Mouse (Mus musculus) CH12.LX (cell line): ENCODE results near the gene Rrp12. TPM values are rescaled to one million over a fixed set of nuclear protein-coding genes. Genes with fewer than 3 reads are reported as not detected.

Experiments used
- DNase-seq: peaks from one replicate; pipeline ENCODE4 v3.0.0-alpha.2; 2013; ENCODE audit errors: extremely low read depth
- H3K27ac ChIP-seq: 2 replicates; pipeline ENCODE4 v1.5.1; 2012; ENCODE audit warnings: low read depth, mild to moderate bottlenecking, control low read depth, moderate library complexity; ENCODE audit not compliant: insufficient read depth
- H3K27me3 ChIP-seq: replicated peaks from 2 replicates; pipeline ENCODE3; 2012; ENCODE audit warnings: inconsistent platforms
- H3K36me3 ChIP-seq, 2 experiments: replicated peaks in 1 of 2; 2 replicates each; pipeline versions ENCODE3 to v1.6.1; 2012; ENCODE audit warnings: inconsistent platforms in 1 of 2, low read length in 1 of 2, mild to moderate bottlenecking in 1 of 2, mixed read lengths in 1 of 2, moderate library complexity in 1 of 2; ENCODE audit not compliant: control insufficient read depth in 1 of 2, insufficient read depth in 1 of 2
- H3K4me1 ChIP-seq, 2 experiments: 2 replicates each; pipeline ENCODE4 v1.6.1; 2012; ENCODE audit warnings: inconsistent platforms in 1 of 2, moderate library complexity in 1 of 2; ENCODE audit not compliant: insufficient read depth in 2 of 2, control insufficient read depth in 1 of 2
- H3K4me2 ChIP-seq: 2 replicates; pipeline ENCODE4 v1.6.1; 2012; ENCODE audit warnings: low read depth, mild to moderate bottlenecking, control low read depth; ENCODE audit not compliant: poor library complexity, insufficient read depth, severe bottlenecking
- H3K4me3 ChIP-seq, 3 experiments: fragments of 150-350 bp in 1 of 3; sonication (generic) in 1 of 3; replicated peaks in 1 of 3; 2 replicates each; pipeline versions ENCODE3 to v1.5.1; 2011 to 2012; ENCODE audit warnings: low read depth in 2 of 3, low read length in 2 of 3, mild to moderate bottlenecking in 2 of 3, moderate library complexity in 2 of 3, control low read depth in 1 of 3, improper control_type of control experiment in 1 of 3, inconsistent platforms in 1 of 3, mixed read lengths in 1 of 3; ENCODE audit not compliant: poor library complexity in 1 of 3
- H3K79me2 ChIP-seq: replicated peaks from 2 replicates; pipeline ENCODE4 v1.6.1; 2012; ENCODE audit warnings: mild to moderate bottlenecking, moderate library complexity; ENCODE audit not compliant: control insufficient read depth, poor library complexity, insufficient read depth, severe bottlenecking; ENCODE audit errors: extremely low read depth
- H3K9ac ChIP-seq: 2 replicates; pipeline ENCODE4 v1.6.1; 2012; ENCODE audit warnings: low read depth, mild to moderate bottlenecking, control low read depth, moderate library complexity; ENCODE audit not compliant: insufficient read depth
- H3K9me3 ChIP-seq: replicated peaks from 2 replicates; pipeline ENCODE3; 2012; ENCODE audit warnings: low read length, inconsistent platforms, mixed read lengths
- CHD2 ChIP-seq: IDR thresholded peaks from 2 replicates; pipeline ENCODE4 v1.6.1; 2011; ENCODE audit warnings: low read length, improper control_type of control experiment
- E2F4 ChIP-seq: IDR thresholded peaks from 2 replicates; pipeline ENCODE4 v1.6.1; 2011; ENCODE audit warnings: low read depth, low read length, improper control_type of control experiment; ENCODE audit not compliant: insufficient replicate concordance
- MAX ChIP-seq: IDR thresholded peaks from 2 replicates; pipeline ENCODE4 v1.6.1; 2011; ENCODE audit warnings: low read length, improper control_type of control experiment
- MEF2A ChIP-seq: IDR thresholded peaks from 2 replicates; pipeline ENCODE4 v1.6.1; 2014; ENCODE audit warnings: low read depth, mild to moderate bottlenecking, inconsistent platforms, low read length, improper control_type of control experiment, borderline replicate concordance
- MYC ChIP-seq: IDR thresholded peaks from 2 replicates; pipeline ENCODE4 v1.6.1; 2011; ENCODE audit warnings: low read depth, mild to moderate bottlenecking, improper control_type of control experiment, low read length
- NRF1 ChIP-seq: IDR thresholded peaks from 2 replicates; pipeline ENCODE4 v1.6.1; 2014; ENCODE audit warnings: low read depth, mild to moderate bottlenecking, inconsistent platforms, low read length, improper control_type of control experiment, moderate library complexity
- RAD21 ChIP-seq: IDR thresholded peaks from 2 replicates; pipeline ENCODE4 v1.6.1; 2011; ENCODE audit warnings: low read depth, mild to moderate bottlenecking, low read length, improper control_type of control experiment, moderate library complexity
- SIN3A ChIP-seq: IDR thresholded peaks from 2 replicates; pipeline ENCODE4 v1.6.1; 2012; ENCODE audit warnings: low read length, improper control_type of control experiment, inconsistent platforms
- SMC3 ChIP-seq: IDR thresholded peaks from 2 replicates; pipeline ENCODE4 v1.6.1; 2011; ENCODE audit warnings: low read depth, low read length, improper control_type of control experiment
- TBP ChIP-seq: conservative IDR thresholded peaks from 2 replicates; pipeline ENCODE4 v1.6.1; 2011; ENCODE audit warnings: low read depth, low read length, improper control_type of control experiment
- UBTF ChIP-seq: IDR thresholded peaks from 2 replicates; pipeline ENCODE4 v1.6.1; 2012; ENCODE audit warnings: low read depth, mild to moderate bottlenecking, inconsistent platforms, low read length, improper control_type of control experiment, moderate library complexity
- ZMIZ1 ChIP-seq: IDR thresholded peaks from 2 replicates; pipeline ENCODE4 v1.6.1; 2012; ENCODE audit warnings: low read depth, mild to moderate bottlenecking, inconsistent platforms, low read length, improper control_type of control experiment
- dilution Hi-C: fragments of 300-500 bp; cut with MboI; formaldehyde crosslinking; loops from 2 replicates; pipeline ENCODE4 v1.14.3; 2020; ENCODE audit warnings: low sequenced_read_pairs; ENCODE audit not compliant: extremely low pct_unique_long_range_greater_than_20kb, extremely low pct_ligation_motif_present
- in situ Hi-C: fragments of 300-500 bp; cut with MboI; formaldehyde crosslinking; loops from 3 replicates; pipeline ENCODE4 v1.14.3; 2019; ENCODE audit warnings: low sequenced_read_pairs, low pct_ligation_motif_present, low pct_unique_long_range_greater_than_20kb, mixed read lengths
- polyA plus RNA-seq: library from polyadenylated mRNA; unstranded; fragments of >175 nt; gene quantifications from 2 replicates; pipeline ENCODE4 v1.2.1, GENCODE M21; 2012; ENCODE audit warnings: low read depth; ENCODE audit not compliant: insufficient read length
- total RNA-seq, 2 experiments: library from RNA; depleted of rRNA; stranded (reverse); fragments of 300-350 nt in 1 of 2; fragments of >200 nt in 1 of 2; gene quantifications; 2 replicates each; pipeline ENCODE4 v1.2.3; 2012 to 2014

Rrp12 gene
- total and polyA plus RNA-seq, 3 experiments = 20.1 to 64.3 (median 42.5) TPM

DNA sequence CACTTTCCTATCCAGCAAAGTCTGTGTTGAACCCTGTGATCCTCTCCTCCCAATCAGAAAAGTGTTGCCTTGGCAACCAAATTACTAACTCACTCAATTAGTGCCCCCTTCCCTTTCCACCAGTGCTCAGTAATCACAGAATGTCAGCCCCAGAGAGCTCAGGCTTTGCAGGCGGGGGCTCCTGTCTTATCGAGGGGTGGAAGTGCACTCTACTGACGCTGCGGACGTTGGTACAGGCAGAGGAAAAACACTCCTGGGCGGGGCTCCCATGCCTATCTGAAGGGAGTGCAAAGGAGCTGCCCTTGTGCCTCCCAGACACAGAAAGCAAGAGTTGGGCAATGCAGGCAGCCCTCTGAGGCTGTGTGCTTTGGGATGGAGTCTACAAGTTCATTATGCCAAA, 60.2 kb downstream of the Rrp12 start:
- no peak overlapping the region for H3K27ac ChIP-seq
- in situ Hi-C loops (no loop called here), dilution Hi-C loops (no loop called here)
- peaks cover under 1 to 3% of the 10 kb centered on the region in 2 experiments; a peak in 1 of 4 replicates for H3K4me1 ChIP-seq
- H3K79me2 ChIP-seq = no peaks in the 10 kb centered on the region
- H3K9me3 ChIP-seq = peaks cover under 1% of the 10 kb centered on the region
- TF ChIP-seq E2F4 = no peak
- TF ChIP-seq TBP = no peak
- TF ChIP-seq ZMIZ1 = no peak
- no peak for TF ChIP-seq MEF2A
- TF ChIP-seq SIN3A = no peak
- H3K4me2 ChIP-seq = no peak overlapping the region
- no peak overlapping the region for H3K4me3 ChIP-seq
- H3K36me3 ChIP-seq = no peaks in the 10 kb centered on the region
- no peak overlapping the region for H3K9ac ChIP-seq
- peaks cover 70% of the 10 kb centered on the region for H3K27me3 ChIP-seq
- DNase-seq = no peak

GRCm38 (mm10) chr19:41835407-41835806, 60.6 kb downstream of the Rrp12 start:
- Histone ChIP-seq H3K9ac (no peak overlapping the region), H3K27ac (no peak overlapping the region), H3K9me3 (peaks cover 5% of the 10 kb centered on the region), H3K4me2 (no peak overlapping the region), H3K4me3 (no peak overlapping the region), H3K79me2 (no peaks in the 10 kb centered on the region), H3K4me1 (peaks cover 3 to 4% of the 10 kb centered on the region in 2 experiments; a peak in 2 of 4 replicates)
- DNase-seq = no peak
- in situ Hi-C loops = no loop called here
- TF ChIP-seq MYC (no peak), MEF2A (no peak), NRF1 (no peak), CHD2 (no peak), SMC3 (no peak)
- TF ChIP-seq, all 38 proteins: peak for 0
- peaks cover 74% of the 10 kb centered on the region for H3K27me3 ChIP-seq
- dilution Hi-C loops = no loop called here
- H3K36me3 ChIP-seq = no peaks in the 10 kb centered on the region

DNA sequence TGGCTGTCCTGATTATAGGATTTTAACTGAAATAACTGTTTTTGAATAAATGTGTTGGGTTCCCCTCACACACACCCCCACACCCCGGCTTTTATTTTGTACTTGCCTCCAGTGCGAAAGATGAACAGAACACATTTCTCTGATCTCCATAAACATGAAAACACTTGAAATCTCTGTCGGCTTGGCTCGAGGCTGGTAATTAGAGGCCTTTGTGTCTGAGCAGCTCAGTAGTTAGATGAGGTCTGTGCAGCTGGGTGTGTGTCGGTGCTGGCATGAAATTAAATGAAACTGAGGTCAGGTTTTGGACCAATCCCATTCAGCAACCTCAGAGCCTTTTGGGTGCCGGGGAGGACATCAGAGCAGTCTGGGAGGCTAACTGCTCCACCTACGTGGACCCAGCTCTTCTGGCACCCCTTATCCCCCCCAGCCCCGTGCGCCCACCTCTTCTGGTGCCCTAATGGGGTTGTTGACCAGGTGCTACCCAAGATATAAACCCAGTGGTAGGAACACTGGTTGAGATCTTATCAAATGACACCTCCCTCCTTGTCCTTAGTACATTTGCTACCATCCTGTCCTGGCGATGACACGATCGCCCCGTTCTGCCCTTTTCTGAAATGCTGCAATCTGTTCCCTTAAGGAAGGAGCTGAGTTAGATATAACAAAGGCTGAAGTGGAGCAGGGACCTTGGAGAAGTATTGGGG, 63.3 kb downstream of the Rrp12 start:
- H3K27me3 ChIP-seq = peaks cover 69% of the 10 kb centered on the region
- TF ChIP-seq MAX (no peak), RAD21 (no peak), CHD2 (no peak), UBTF (no peak)
- no peak overlapping the region for H3K27ac ChIP-seq
- H3K79me2 ChIP-seq = no peaks in the 10 kb centered on the region
- no peaks in the 10 kb centered on the region for H3K36me3 ChIP-seq
- no peak overlapping the region for H3K4me2 ChIP-seq
- peaks cover 8% of the 10 kb centered on the region for H3K9me3 ChIP-seq
- in situ Hi-C loops (no loop called here), dilution Hi-C loops (no loop called here)
- H3K4me3 ChIP-seq = no peak overlapping the region
- H3K4me1 ChIP-seq = peaks cover 3 to 8% of the 10 kb centered on the region in 2 experiments; a peak in 2 of 4 replicates
- no peak overlapping the region for H3K9ac ChIP-seq
- no peak for DNase-seq
